Mouse (Mus musculus): ENCODE measurements around the gene Gm13420.

DNA sequence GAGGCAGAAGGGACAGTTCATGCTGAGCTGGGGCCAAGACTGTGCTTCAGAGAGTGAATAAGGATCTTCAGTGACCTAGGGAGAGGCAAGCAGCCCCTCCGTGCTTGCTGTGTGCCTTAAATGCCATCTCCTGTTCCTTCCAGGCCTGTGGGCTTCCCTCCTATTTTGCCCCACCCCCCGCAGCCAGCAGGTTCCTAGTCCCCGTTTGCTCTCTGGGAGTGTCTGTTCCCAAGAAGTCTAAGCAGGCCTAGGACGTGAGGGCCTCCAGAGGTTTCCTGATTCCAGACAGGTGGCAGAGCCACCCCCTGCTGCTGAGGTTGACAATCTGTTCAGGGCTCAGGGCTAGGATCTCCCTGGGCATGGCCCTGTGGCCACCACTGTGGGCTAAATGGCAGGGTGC, 12.7 kb downstream of the Gm13420 start:
- TF ChIP-seq CTCF (IDR thresholded peaks at IDR 0.05; ENCODE audit: insufficient read depth, low read length): no peak
- no peak for TF ChIP-seq POLR2A (IDR thresholded peaks at IDR 0.05; ENCODE audit: borderline replicate concordance, extremely low read depth, low read depth, low read length)

Data from lung, adult 2 months (tissue).